In the genomic region with DNA sequence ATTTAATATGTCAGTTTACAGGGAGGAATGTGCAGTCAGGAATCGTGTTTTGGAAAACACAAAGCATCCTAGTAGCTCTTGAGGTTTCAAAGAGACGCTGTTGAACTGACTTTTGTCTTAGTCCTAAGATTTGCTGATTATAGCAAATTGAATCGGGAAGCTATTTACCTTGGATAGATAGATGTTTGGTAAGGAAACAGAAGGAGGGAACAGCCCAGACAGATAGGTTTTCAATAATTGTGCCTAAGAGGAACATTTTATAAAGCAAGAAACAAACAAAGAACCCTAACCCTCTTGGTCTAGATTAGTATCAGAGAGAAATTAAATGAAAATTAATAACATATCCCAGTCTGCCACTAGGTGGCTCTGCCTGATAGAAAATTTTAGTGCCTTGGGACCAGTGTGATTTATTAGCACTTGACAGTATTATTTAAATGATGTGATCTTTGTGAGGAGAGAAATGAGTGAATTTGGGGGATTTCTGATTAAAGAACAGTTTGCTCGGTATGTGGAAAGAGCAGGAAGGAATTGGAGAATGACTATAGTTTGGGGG, we compare ENCODE assay signal across 8 mouse cellular contexts. TPM values are rescaled to one million over a fixed set of nuclear protein-coding genes. Genes with fewer than 3 reads are reported as not detected.
A peak's percentile ranks its signal among the peaks of the same experiment; 100 is the strongest.
DNase-seq lines count a peak whose midpoint lies in the region; ATAC-seq and TF ChIP-seq lines count a peak whose summit lies in the region.
"Had no signal": no experiment of that assay in that cellular context is flagged by ENCODE, and none has a peak within 500 bp of the region (broad histone marks: within the 10 kb centered on the region; RNA-seq: fewer than 3 reads in every experiment).

No protein-coding gene starts in this region.

- no peak overlapping the region for H3K4me3 ChIP-seq in kidney, embryonic 14.5 days (ENCODE audit: low read length)
- no peak overlapping the region for H3K4me3 ChIP-seq in E14TG2a.4 (replicated peaks; ENCODE audit: low read length)
- H3K4me3 ChIP-seq: embryonic facial prominence, embryonic 15.5 days had no signal

- ATAC-seq in kidney, embryonic 14.5 days (ENCODE audit: low FRiP score, low TSS enrichment): no peak
- no peak for ATAC-seq in monocyte, adult 5-6 weeks (replicated peaks; ENCODE audit: insufficient number of reproducible peaks, low FRiP score, low TSS enrichment, poor library complexity, severe bottlenecking)
- ATAC-seq in frontal cortex, adult (ENCODE audit: low TSS enrichment): no peak

- peaks cover 5% of the 10 kb centered on the region; the same call in 1 of the 2 replicates for H3K4me1 ChIP-seq in kidney, embryonic 14.5 days (ENCODE audit: control insufficient read depth, insufficient read depth, low read length)
- H3K4me1 ChIP-seq in E14TG2a.4 (replicated peaks; ENCODE audit: low read depth, low read length): peaks cover 19% of the 10 kb centered on the region

- H3K27me3 ChIP-seq in kidney, embryonic 14.5 days (ENCODE audit: control insufficient read depth, insufficient read depth, low read length): no peaks in the 10 kb centered on the region
- H3K27me3 ChIP-seq in E14TG2a.4 (ENCODE audit: insufficient read depth, low read length): peaks cover 7% of the 10 kb centered on the region
- H3K27me3 ChIP-seq: embryonic facial prominence, embryonic 15.5 days had no signal

- no peak overlapping the region for H3K9ac ChIP-seq in kidney, embryonic 14.5 days (ENCODE audit: low read depth, low read length)
- H3K9ac ChIP-seq: embryonic facial prominence, embryonic 15.5 days had no signal

- peak; percentile 62 for DNase-seq in kidney, adult 9 months
- peak; percentile 80 for DNase-seq in brain, embryonic 14.5 days (ENCODE audit: low read depth)
- peak; percentile 33 to 37 for DNase-seq in left cerebral cortex, postnatal 25 days (ENCODE audit: low spot score in 2 of 2)

- WGBS in kidney, embryonic 14.5 days: 58% methylated on average over 4 of the region's 4 CpGs

- no peak overlapping the region for H3K4me2 ChIP-seq in kidney, embryonic 14.5 days (replicated peaks; ENCODE audit: low read depth, low read length)
- H3K4me2 ChIP-seq: embryonic facial prominence, embryonic 15.5 days had no signal

- H3K27ac ChIP-seq in kidney, embryonic 14.5 days (ENCODE audit: low read depth, low read length): no peak overlapping the region
- H3K27ac ChIP-seq: embryonic facial prominence, embryonic 15.5 days had no signal

- no peaks in the 10 kb centered on the region for H3K9me3 ChIP-seq in kidney, embryonic 14.5 days (ENCODE audit: control insufficient read depth, low read length)
- H3K9me3 ChIP-seq in E14TG2a.4 (ENCODE audit: low read length): no peaks in the 10 kb centered on the region
- H3K9me3 ChIP-seq: embryonic facial prominence, embryonic 15.5 days had no signal

- intact Hi-C loops in left cerebral cortex, postnatal 25 days (cut with DNase I): loop anchor here (1.0 to 10.0 kb wide), 3 partner anchors 122 to 195 kb away; a partner anchor contains a TSS

- peak; percentile 47 for TF ChIP-seq CTCF in E14TG2a.4 (conservative IDR thresholded peaks at IDR 0.05; ENCODE audit: low read length)
- TF ChIP-seq CTCF in brain, embryonic 14.5 days (IDR thresholded peaks at IDR 0.05; ENCODE audit: borderline replicate concordance, extremely low read depth, insufficient read depth, insufficient read length): 0 out of 2 replicates have a peak, but pooled peaks have one; percentile 8

- TF ChIP-seq POLR2A in brain, embryonic 14.5 days (IDR thresholded peaks at IDR 0.05; ENCODE audit: borderline replicate concordance, extremely low read depth, insufficient read depth, insufficient read length, poor library complexity, severe bottlenecking): no peak

- H3K36me3 ChIP-seq in kidney, embryonic 14.5 days (ENCODE audit: control insufficient read depth, insufficient read depth, low read length): no peaks in the 10 kb centered on the region
- H3K36me3 ChIP-seq in E14TG2a.4 (ENCODE audit: insufficient read depth, low read length): no peaks in the 10 kb centered on the region
- H3K36me3 ChIP-seq: embryonic facial prominence, embryonic 15.5 days had no signal

RNA-seq across cellular contexts. Expression of a gene that starts 26.7 kb away (rescaled TPM):
- 0.38 and 0.60 TPM in 2 replicates for polyA plus RNA-seq in kidney, embryonic 14.5 days (2014; fragmentation: Nextera tagmentation; extraction: Ambion mirVana)
- polyA plus RNA-seq in brain, embryonic 14.5 days (2012; rRNA removed): 0.75 and 0.96 TPM in 2 replicates
- under 1 TPM; 0.69 to 0.71 TPM for total RNA-seq in left cerebral cortex, postnatal 25 days (2021)
- total RNA-seq in monocyte, adult 5-6 weeks (2017): 10.4 to 18.5 TPM (median 16.8 TPM) in 3 replicates
